ENCODE assay signal across 15 mouse cellular contexts in genomic region chr3:105632296-105632695, GRCm38 (mm10). TPM values are rescaled to one million over a fixed set of nuclear protein-coding genes. Genes with fewer than 3 reads are reported as not detected.
A peak's percentile ranks its signal among the peaks of the same experiment; 100 is the strongest.
DNase-seq lines count a peak whose midpoint lies in the region; ATAC-seq and TF ChIP-seq lines count a peak whose summit lies in the region.
"Had no signal": no experiment of that assay in that cellular context is flagged by ENCODE, and none has a peak within 500 bp of the region (broad histone marks: within the 10 kb centered on the region; RNA-seq: fewer than 3 reads in every experiment).

No protein-coding gene starts in this region.

- DNase-seq in forebrain, embryonic 11.5 days (ENCODE audit: low spot score) = no peak
- DNase-seq in forebrain, postnatal 0 days = no peak
- peak; percentile 5 for DNase-seq in limb, embryonic 14.5 days (ENCODE audit: low spot score)
- no peak for DNase-seq in lung, postnatal 0 days (ENCODE audit: low spot score)
- DNase-seq: adrenal gland, adult 2 months; cerebellum, adult 11 months; cerebellum, postnatal 14 days; heart, postnatal 4 days; right cerebral cortex, postnatal 25 days had no signal

- no peaks in the 10 kb centered on the region for H3K9me3 ChIP-seq in forebrain, embryonic 11.5 days (ENCODE audit: control insufficient read depth, low read length)
- H3K9me3 ChIP-seq in forebrain, postnatal 0 days (ENCODE audit: low read length) = no peaks in the 10 kb centered on the region
- H3K9me3 ChIP-seq in kidney, embryonic 16.5 days (ENCODE audit: low read length) = no peaks in the 10 kb centered on the region
- no peaks in the 10 kb centered on the region for H3K9me3 ChIP-seq in kidney, embryonic 15.5 days (replicated peaks)
- H3K9me3 ChIP-seq in forebrain, embryonic 16.5 days (ENCODE audit: control insufficient read depth, low read length) = no peaks in the 10 kb centered on the region
- H3K9me3 ChIP-seq in limb, embryonic 14.5 days (ENCODE audit: control insufficient read depth, low read length) = no peaks in the 10 kb centered on the region
- H3K9me3 ChIP-seq in neural tube, embryonic 15.5 days (replicated peaks) = no peaks in the 10 kb centered on the region
- no peaks in the 10 kb centered on the region for H3K9me3 ChIP-seq in lung, postnatal 0 days (ENCODE audit: low read length)
- H3K9me3 ChIP-seq: heart, embryonic 13.5 days had no signal

- no peak overlapping the region for H3K9ac ChIP-seq in forebrain, embryonic 11.5 days (ENCODE audit: low read length)
- H3K9ac ChIP-seq in forebrain, postnatal 0 days = no peak overlapping the region
- H3K9ac ChIP-seq in kidney, embryonic 16.5 days (replicated peaks; ENCODE audit: low read length) = no peak overlapping the region
- no peak overlapping the region for H3K9ac ChIP-seq in kidney, embryonic 15.5 days
- H3K9ac ChIP-seq in forebrain, embryonic 16.5 days (replicated peaks; ENCODE audit: low read depth, low read length) = no peak overlapping the region
- no peak overlapping the region for H3K9ac ChIP-seq in limb, embryonic 14.5 days (ENCODE audit: low read depth, low read length, severe bottlenecking)
- H3K9ac ChIP-seq in neural tube, embryonic 15.5 days (replicated peaks) = no peak overlapping the region
- H3K9ac ChIP-seq in lung, postnatal 0 days (replicated peaks; ENCODE audit: low read depth) = no peak overlapping the region
- H3K9ac ChIP-seq: heart, embryonic 13.5 days; liver, embryonic 14.5 days had no signal

- H3K4me2 ChIP-seq in forebrain, embryonic 11.5 days (ENCODE audit: low read depth, low read length, severe bottlenecking) = no peak overlapping the region
- no peak overlapping the region for H3K4me2 ChIP-seq in forebrain, postnatal 0 days (ENCODE audit: low read depth)
- H3K4me2 ChIP-seq in kidney, embryonic 16.5 days (replicated peaks; ENCODE audit: low read depth, low read length) = no peak overlapping the region
- no peak overlapping the region for H3K4me2 ChIP-seq in kidney, embryonic 15.5 days
- H3K4me2 ChIP-seq in forebrain, embryonic 16.5 days (ENCODE audit: low read length) = no peak overlapping the region
- no peak overlapping the region for H3K4me2 ChIP-seq in limb, embryonic 14.5 days (replicated peaks; ENCODE audit: low read depth, low read length, severe bottlenecking)
- no peak overlapping the region for H3K4me2 ChIP-seq in neural tube, embryonic 15.5 days
- H3K4me2 ChIP-seq in lung, postnatal 0 days (replicated peaks; ENCODE audit: low read depth, low read length) = no peak overlapping the region
- H3K4me2 ChIP-seq: heart, embryonic 13.5 days had no signal

- 62% methylated on average over 2 of the region's 2 CpGs for WGBS in forebrain, embryonic 11.5 days
- 54% methylated on average over 2 of the region's 2 CpGs for whole genome bisulfite sequencing in forebrain, postnatal 0 days
- WGBS in kidney, embryonic 16.5 days = 49% methylated on average over 2 of the region's 2 CpGs
- 34% methylated on average over 2 of the region's 2 CpGs for WGBS in kidney, embryonic 15.5 days
- 44% methylated on average over 2 of the region's 2 CpGs for WGBS in forebrain, embryonic 16.5 days
- 33% methylated on average over 2 of the region's 2 CpGs for WGBS in limb, embryonic 14.5 days
- 47% methylated on average over 2 of the region's 2 CpGs for WGBS in neural tube, embryonic 15.5 days
- WGBS in lung, postnatal 0 days = 49% methylated on average over 2 of the region's 2 CpGs

- H3K4me3 ChIP-seq in forebrain, embryonic 11.5 days (ENCODE audit: low read depth, low read length) = no peak overlapping the region
- H3K4me3 ChIP-seq in forebrain, postnatal 0 days (ENCODE audit: low read depth, low read length) = no peak overlapping the region
- no peak overlapping the region for H3K4me3 ChIP-seq in kidney, embryonic 16.5 days (ENCODE audit: low read length)
- H3K4me3 ChIP-seq in kidney, embryonic 15.5 days (replicated peaks) = no peak overlapping the region
- no peak overlapping the region for H3K4me3 ChIP-seq in forebrain, embryonic 16.5 days (replicated peaks; ENCODE audit: low read length)
- H3K4me3 ChIP-seq in limb, embryonic 14.5 days (replicated peaks; ENCODE audit: low read length) = no peak overlapping the region
- no peak overlapping the region for H3K4me3 ChIP-seq in neural tube, embryonic 15.5 days (replicated peaks)
- no peak overlapping the region for H3K4me3 ChIP-seq in lung, postnatal 0 days (ENCODE audit: low read depth, low read length)
- H3K4me3 ChIP-seq: heart, embryonic 13.5 days had no signal

- no peak for TF ChIP-seq EP300 in lung, postnatal 0 days (IDR thresholded peaks at IDR 0.05)

- no peak for TF ChIP-seq CTCF in forebrain, postnatal 0 days (IDR thresholded peaks at IDR 0.05; ENCODE audit: low read depth)
- no peak for TF ChIP-seq CTCF in lung, postnatal 0 days (IDR thresholded peaks at IDR 0.05)

- H3K4me1 ChIP-seq in forebrain, embryonic 11.5 days (replicated peaks; ENCODE audit: control insufficient read depth, insufficient read depth, low read length) = 0 out of 2 replicates have a peak, but pooled peaks cover 1% of the 10 kb centered on the region
- no peaks in the 10 kb centered on the region; the same call in 1 of the 2 replicates for H3K4me1 ChIP-seq in forebrain, postnatal 0 days (ENCODE audit: insufficient read depth)
- H3K4me1 ChIP-seq in kidney, embryonic 16.5 days (ENCODE audit: insufficient read depth, low read length) = peaks cover 10% of the 10 kb centered on the region
- H3K4me1 ChIP-seq in kidney, embryonic 15.5 days = peaks cover 11% of the 10 kb centered on the region; the same call in 1 of the 2 replicates
- H3K4me1 ChIP-seq in forebrain, embryonic 16.5 days (replicated peaks; ENCODE audit: control insufficient read depth, insufficient read depth, low read length) = peaks cover 12% of the 10 kb centered on the region
- H3K4me1 ChIP-seq in limb, embryonic 14.5 days (ENCODE audit: control insufficient read depth, insufficient read depth, low read length) = 0 out of 2 replicates have a peak, but pooled peaks cover 4% of the 10 kb centered on the region
- no peaks in the 10 kb centered on the region for H3K4me1 ChIP-seq in neural tube, embryonic 15.5 days
- H3K4me1 ChIP-seq in lung, postnatal 0 days (ENCODE audit: insufficient read depth, low read depth, low read length) = no peaks in the 10 kb centered on the region

- TF ChIP-seq POLR2A in limb, embryonic 14.5 days (IDR thresholded peaks at IDR 0.05; ENCODE audit: borderline replicate concordance, extremely low read depth, insufficient read depth, insufficient read length) = no peak

- ATAC-seq in forebrain, embryonic 11.5 days (replicated peaks; ENCODE audit: low FRiP score) = peak; percentile 24; the same call in 1 of the 2 replicates
- no peak for ATAC-seq in forebrain, postnatal 0 days
- ATAC-seq in kidney, embryonic 16.5 days (ENCODE audit: low FRiP score, low TSS enrichment) = 0 out of 2 replicates have a peak, but pooled peaks have one; percentile 40
- ATAC-seq in kidney, embryonic 15.5 days (replicated peaks; ENCODE audit: low FRiP score) = no peak
- ATAC-seq in forebrain, embryonic 16.5 days = peak; percentile 54
- no peak for ATAC-seq in limb, embryonic 14.5 days (ENCODE audit: low FRiP score, low read depth)
- no peak for ATAC-seq in neural tube, embryonic 15.5 days (ENCODE audit: low FRiP score)
- ATAC-seq in lung, postnatal 0 days = no peak

- H3K27me3 ChIP-seq in forebrain, embryonic 11.5 days (ENCODE audit: control insufficient read depth, insufficient read depth, low read length) = no peaks in the 10 kb centered on the region
- no peaks in the 10 kb centered on the region for H3K27me3 ChIP-seq in forebrain, postnatal 0 days (ENCODE audit: insufficient read depth, low read length)
- H3K27me3 ChIP-seq in kidney, embryonic 16.5 days (ENCODE audit: insufficient read depth, low read length) = no peaks in the 10 kb centered on the region
- no peaks in the 10 kb centered on the region for H3K27me3 ChIP-seq in kidney, embryonic 15.5 days
- no peaks in the 10 kb centered on the region for H3K27me3 ChIP-seq in forebrain, embryonic 16.5 days (replicated peaks; ENCODE audit: control insufficient read depth, insufficient read depth, low read length)
- no peaks in the 10 kb centered on the region for H3K27me3 ChIP-seq in limb, embryonic 14.5 days (ENCODE audit: control insufficient read depth, insufficient read depth, low read length)
- H3K27me3 ChIP-seq in neural tube, embryonic 15.5 days (replicated peaks) = no peaks in the 10 kb centered on the region
- H3K27me3 ChIP-seq in lung, postnatal 0 days (replicated peaks; ENCODE audit: insufficient read depth, low read length) = no peaks in the 10 kb centered on the region
- H3K27me3 ChIP-seq: heart, embryonic 13.5 days had no signal

- H3K27ac ChIP-seq in forebrain, embryonic 11.5 days (ENCODE audit: low read depth, low read length) = no peak overlapping the region
- no peak overlapping the region for H3K27ac ChIP-seq in forebrain, postnatal 0 days (ENCODE audit: low read depth, low read length)
- H3K27ac ChIP-seq in kidney, embryonic 16.5 days (ENCODE audit: low read length) = no peak overlapping the region
- H3K27ac ChIP-seq in kidney, embryonic 15.5 days = no peak overlapping the region
- H3K27ac ChIP-seq in forebrain, embryonic 16.5 days (ENCODE audit: low read length) = no peak overlapping the region
- no peak overlapping the region for H3K27ac ChIP-seq in limb, embryonic 14.5 days (replicated peaks; ENCODE audit: low read depth, low read length)
- no peak overlapping the region for H3K27ac ChIP-seq in neural tube, embryonic 15.5 days (replicated peaks)
- H3K27ac ChIP-seq in lung, postnatal 0 days (ENCODE audit: low read length) = no peak overlapping the region
- H3K27ac ChIP-seq: heart, embryonic 13.5 days; liver, embryonic 14.5 days had no signal

- H3K36me3 ChIP-seq in forebrain, embryonic 11.5 days (ENCODE audit: control insufficient read depth, insufficient read depth, low read length) = no peaks in the 10 kb centered on the region
- no peaks in the 10 kb centered on the region for H3K36me3 ChIP-seq in forebrain, postnatal 0 days (ENCODE audit: insufficient read depth)
- H3K36me3 ChIP-seq in kidney, embryonic 16.5 days (ENCODE audit: insufficient read depth, low read length) = no peaks in the 10 kb centered on the region
- H3K36me3 ChIP-seq in kidney, embryonic 15.5 days = no peaks in the 10 kb centered on the region
- no peaks in the 10 kb centered on the region for H3K36me3 ChIP-seq in forebrain, embryonic 16.5 days (ENCODE audit: control insufficient read depth, insufficient read depth)
- no peaks in the 10 kb centered on the region for H3K36me3 ChIP-seq in limb, embryonic 14.5 days (ENCODE audit: control insufficient read depth, insufficient read depth, low read length)
- no peaks in the 10 kb centered on the region for H3K36me3 ChIP-seq in neural tube, embryonic 15.5 days
- H3K36me3 ChIP-seq in lung, postnatal 0 days (ENCODE audit: insufficient read depth, low read length) = no peaks in the 10 kb centered on the region
- H3K36me3 ChIP-seq: heart, embryonic 13.5 days had no signal

RNA-seq across cellular contexts. Expression of gene Ddx20, which starts 55.1 kb away (rescaled TPM):
- polyA plus RNA-seq in forebrain, embryonic 11.5 days (2014; fragmentation: Nextera tagmentation; extraction: Ambion mirVana) = 47.6 and 52.9 TPM in 2 replicates
- 19.5 and 24.2 TPM in 2 replicates for total RNA-seq in forebrain, postnatal 0 days (2014; rRNA removed)
- 16.8 and 18.1 TPM in 2 replicates for polyA plus RNA-seq in forebrain, postnatal 0 days (2015; fragmentation: Nextera tagmentation; extraction: Ambion mirVana)
- polyA plus RNA-seq in kidney, embryonic 16.5 days (2015; fragmentation: Nextera tagmentation; extraction: Ambion mirVana) = 37.9 and 39.3 TPM in 2 replicates
- polyA plus RNA-seq in kidney, embryonic 15.5 days (2015; fragmentation: Nextera tagmentation; extraction: Ambion mirVana) = 38.0 and 38.7 TPM in 2 replicates
- 31.6 and 35.3 TPM in 2 replicates for polyA plus RNA-seq in forebrain, embryonic 16.5 days (2015; fragmentation: Nextera tagmentation; extraction: Ambion mirVana)
- 19.8 and 20.5 TPM in 2 replicates for polyA plus RNA-seq in limb, embryonic 14.5 days (2012; rRNA removed)
- polyA plus RNA-seq in limb, embryonic 14.5 days (2014; fragmentation: Nextera tagmentation; extraction: Ambion mirVana) = 28.8 and 34.9 TPM in 2 replicates
- 22.0 and 24.1 TPM in 2 replicates for polyA plus RNA-seq in neural tube, embryonic 15.5 days (2015; fragmentation: Nextera tagmentation; extraction: Ambion mirVana)
- 15.0 and 16.2 TPM in 2 replicates for polyA plus RNA-seq in lung, postnatal 0 days (2015; fragmentation: Nextera tagmentation; extraction: Ambion mirVana)

Comparison
In these comparisons a context has a peak if more than half of its experiments do, and no peak if none do; other contexts are left out.
1. ATAC-seq: peak in forebrain, embryonic 11.5 days (single experiment), kidney, embryonic 16.5 days (single experiment) and forebrain, embryonic 16.5 days (single experiment); none in forebrain, postnatal 0 days (single experiment), kidney, embryonic 15.5 days (single experiment), limb, embryonic 14.5 days (single experiment), neural tube, embryonic 15.5 days (single experiment) and lung, postnatal 0 days (single experiment).